Mouse (Mus musculus): Measurements from ENCODE around the gene Tlx2. TPM values are rescaled to one million over a fixed set of nuclear protein-coding genes. Genes with fewer than 3 reads are reported as not detected.

Gene Tlx2
- total RNA-seq, 2 experiments from 2014 or later = not detected

- peak; percentile 87 for DNase-seq
- Histone ChIP-seq H3K4me3 (peak overlapping the region; percentile 85), H3K27ac (peak overlapping the region; percentile 93)
- peak; percentile 81 for TF ChIP-seq CTCF (IDR thresholded peaks at IDR 0.05)
- intact Hi-C loops (cut with DNase I) = loop anchor here (10.0 kb wide), 1 partner anchor 397 kb away; the partner anchor contains the start of gene Dguok
Measured at GRCm38 (mm10) chr6:83107566-83108400, 37.7 kb upstream of the Tlx2 start.

GRCm38 (mm10) chr6:83104158-83104557 lies 34.1 kb upstream of the Tlx2 start:
- Histone ChIP-seq H3K4me3 (no peak overlapping the region), H3K27ac (no peak overlapping the region)
- intact Hi-C loops (cut with DNase I) = loop anchor here (10.0 kb wide), 1 partner anchor 401 kb away; the partner anchor contains the start of gene Dguok
- TF ChIP-seq CTCF (IDR thresholded peaks at IDR 0.05) = no peak
- peak; percentile 8 for DNase-seq

GRCm38 (mm10) chr6:83103130-83103650 lies 33.1 kb upstream of the Tlx2 start:
- Histone ChIP-seq H3K4me3 (peak overlapping the region; percentile 97), H3K27ac (no peak overlapping the region)
- no peak for TF ChIP-seq CTCF (IDR thresholded peaks at IDR 0.05)
- peak; percentile 23 for DNase-seq
- intact Hi-C loops (cut with DNase I) = loop anchor here (10.0 kb wide), 1 partner anchor 402 kb away; the partner anchor contains the start of gene Dguok

- TF ChIP-seq CTCF (IDR thresholded peaks at IDR 0.05) = peak; percentile 65
- intact Hi-C loops (cut with DNase I) = loop anchor here (1.0 to 10.0 kb wide), 3 partner anchors 47 to 403 kb away; partner anchors contain the start of genes Aup1, Dguok and Htra2
- Histone ChIP-seq H3K27ac (peak overlapping the region; percentile 92), H3K4me3 (peak overlapping the region; percentile 97)
- DNase-seq = peak; percentile 79
Measured at GRCm38 (mm10) chr6:83101688-83102556, 31.8 kb upstream of the Tlx2 start.

- peak; percentile 62 for TF ChIP-seq CTCF (IDR thresholded peaks at IDR 0.05)
- peak; percentile 92 for DNase-seq
- Histone ChIP-seq H3K4me3 (peak within 1 kb of the TSS; percentile 97), H3K27ac (peak within 1 kb of the TSS; percentile 92)
- intact Hi-C loops (cut with DNase I) = loop anchor here (1.0 to 10.0 kb wide), 3 partner anchors 47 to 403 kb away; partner anchors contain the start of genes Aup1, Dguok and Htra2
Measured at GRCm38 (mm10) chr6:83101316-83101687, 31.2 kb upstream of the Tlx2 start, which contains the start of the genes Ccdc142 and Gm42688. Gene Ccdc142, plus strand, starts transcription at chr6:83101601. Gene Gm42688, plus strand, starts transcription at chr6:83101617.

GRCm38 (mm10) chr6:83098411-83098810 lies 28.3 kb upstream of the Tlx2 start:
- H3K27ac ChIP-seq = no peak overlapping the region
- no peak overlapping the region for H3K4me3 ChIP-seq
- no peak for TF ChIP-seq CTCF (IDR thresholded peaks at IDR 0.05)
- no peak for DNase-seq
- intact Hi-C loops (cut with DNase I) = no loop called here

GRCm38 (mm10) chr6:83095968-83096367 lies 25.9 kb upstream of the Tlx2 start:
- Histone ChIP-seq H3K27ac (no peak overlapping the region), H3K4me3 (no peak overlapping the region)
- intact Hi-C loops (cut with DNase I) = no loop called here
- peak; percentile 6 for DNase-seq
- TF ChIP-seq CTCF (IDR thresholded peaks at IDR 0.05) = no peak

GRCm38 (mm10) chr6:83092416-83093127 lies 22.5 kb upstream of the Tlx2 start:
- TF ChIP-seq CTCF (IDR thresholded peaks at IDR 0.05) = no peak
- Histone ChIP-seq H3K4me3 (no peak overlapping the region), H3K27ac (no peak overlapping the region)
- intact Hi-C loops (cut with DNase I) = no loop called here
- DNase-seq = peak; percentile 11

GRCm38 (mm10) chr6:83087926-83088260 lies 17.8 kb upstream of the Tlx2 start:
- intact Hi-C loops (cut with DNase I) = no loop called here
- no peak for TF ChIP-seq CTCF (IDR thresholded peaks at IDR 0.05)
- Histone ChIP-seq H3K4me3 (peak overlapping the region; percentile 75), H3K27ac (peak overlapping the region; percentile 85)
- no peak for DNase-seq

GRCm38 (mm10) chr6:83087205-83087925 lies 17.3 kb upstream of the Tlx2 start:
- peak; percentile 81 for DNase-seq
- H3K4me3 ChIP-seq = peak overlapping the region; percentile 75
- intact Hi-C loops (cut with DNase I) = no loop called here
- H3K27ac ChIP-seq = peak overlapping the region; percentile 85
- TF ChIP-seq CTCF (IDR thresholded peaks at IDR 0.05) = no peak
